Mouse (Mus musculus) brown adipose tissue, adult 24 weeks (tissue): Measurements from ENCODE around the gene Pcp4l1. TPM values are rescaled to one million over a fixed set of nuclear protein-coding genes. Genes with fewer than 3 reads are reported as not detected.
"Not testable (repeated sequence)": the region's sequence is repeated elsewhere in the genome, so short reads cannot be mapped to it uniquely, and the experiment has no call there.

Experiments
- H3K27ac ChIP-seq: fragments of 200-500 bp; replicated peaks from 2 replicates; pipeline ENCODE4 v1.5.1; 2012; ENCODE audit warnings: low read depth, mild to moderate bottlenecking, low read length
- H3K4me1 ChIP-seq: fragments of 200-500 bp; 2 replicates; pipeline ENCODE4 v1.6.1; 2012; ENCODE audit warnings: low read length, mixed read lengths; ENCODE audit not compliant: control insufficient read depth, insufficient read depth, insufficient read length
- H3K4me3 ChIP-seq: fragments of 200-500 bp; 2 replicates; pipeline ENCODE4 v1.5.1; 2012; ENCODE audit warnings: low read depth, mild to moderate bottlenecking, low read length, moderate library complexity; ENCODE audit not compliant: insufficient read depth
- polyA plus RNA-seq: library from polyadenylated mRNA; stranded (reverse); fragments of >200 nt; gene quantifications from 2 replicates; pipeline ENCODE4 v1.2.4, GENCODE M21; 2012; ENCODE audit not compliant: missing spikeins, insufficient read depth, insufficient read length

Pcp4l1 gene
- polyA plus RNA-seq: 3.3 and 4.2 TPM in 2 replicates

- no peaks in the 10 kb centered on the region for H3K4me1 ChIP-seq
- peak within 1 kb of the TSS; percentile 41 for H3K4me3 ChIP-seq
- H3K27ac ChIP-seq: no peak within 1 kb of the TSS
Measured at GRCm38 (mm10) chr1:171195887-171196397, at the start of gene Pcp4l1. Pcp4l1 (minus strand) TSS chr1:171196268.

- peaks cover 11% of the 10 kb centered on the region for H3K4me1 ChIP-seq
- no peak overlapping the region for H3K27ac ChIP-seq
- H3K4me3 ChIP-seq: peak overlapping the region; percentile 85; the same call in 1 of the 2 replicates
Measured at GRCm38 (mm10) chr1:171245353-171245752, 49.3 kb upstream of the Pcp4l1 start.

GRCm38 (mm10) chr1:171241952-171242351, 45.9 kb upstream of the Pcp4l1 start:
- not testable (repeated sequence) for H3K4me1 ChIP-seq, H3K4me3 ChIP-seq, H3K27ac ChIP-seq

DNA sequence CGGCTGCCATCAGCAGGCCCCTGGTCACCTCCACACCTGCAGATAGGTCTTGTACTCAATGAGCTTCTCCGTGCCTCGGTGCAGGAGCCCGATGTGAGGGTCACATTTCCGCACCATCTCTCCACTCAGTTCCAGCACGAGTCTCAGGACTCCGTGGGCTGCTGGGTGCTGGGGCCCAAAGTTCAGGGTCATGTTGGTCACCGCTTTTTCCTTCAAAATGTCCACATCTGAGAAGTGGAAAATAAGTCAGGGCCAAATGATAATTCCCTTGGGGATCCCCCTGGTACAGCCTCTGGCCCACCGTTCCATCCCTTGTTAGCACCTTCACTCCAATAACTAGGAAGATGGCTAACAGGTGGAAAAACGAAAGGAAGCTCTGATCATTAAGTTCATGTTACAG, 44.8 kb upstream of the Pcp4l1 start:
- Histone ChIP-seq H3K4me1 (no peaks in the 10 kb centered on the region; the same call in 1 of the 2 replicates), H3K27ac (peak overlapping the region; percentile 73), H3K4me3 (no peak overlapping the region)

DNA sequence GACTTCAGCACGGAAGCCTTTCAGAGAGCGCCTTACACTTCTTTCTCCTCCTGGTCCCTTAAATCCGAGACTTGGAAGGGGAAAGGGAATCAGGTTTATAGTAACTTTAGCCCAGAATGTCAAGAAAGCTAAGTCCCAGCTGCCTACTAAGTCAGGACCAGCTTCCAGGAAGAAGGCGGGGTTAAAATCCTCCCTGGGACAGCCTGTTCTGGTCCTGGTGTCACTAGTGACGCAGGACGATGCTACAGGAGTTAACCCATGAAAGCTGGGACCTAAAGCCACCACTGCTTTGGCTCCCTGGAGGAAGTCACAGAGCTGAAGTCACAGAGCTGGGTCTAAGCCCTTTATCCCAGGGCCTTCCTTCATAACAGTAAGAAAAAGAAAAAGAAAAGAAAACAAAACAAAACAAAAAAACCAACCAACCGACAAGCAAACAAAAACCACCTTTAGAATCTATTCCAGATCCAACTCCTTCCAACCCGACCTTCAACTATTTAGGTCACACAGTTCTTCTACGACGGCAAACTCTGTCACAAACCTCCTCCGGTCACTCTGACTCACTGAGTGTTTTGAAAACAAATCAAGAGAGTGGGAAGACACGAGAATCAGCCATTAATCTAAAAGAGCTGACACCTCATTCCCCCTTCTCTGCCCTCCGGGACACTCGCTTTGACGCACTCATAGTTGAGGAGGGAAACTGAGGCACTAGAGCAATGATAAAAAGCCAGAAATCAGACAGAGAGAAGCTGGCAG, 44.1 kb upstream of the Pcp4l1 start:
- no peaks in the 10 kb centered on the region; the same call in 1 of the 2 replicates for H3K4me1 ChIP-seq
- peak overlapping the region; percentile 73 for H3K27ac ChIP-seq
- no peak overlapping the region for H3K4me3 ChIP-seq

GRCm38 (mm10) chr1:171238463-171238862, 42.4 kb upstream of the Pcp4l1 start:
- no peaks in the 10 kb centered on the region; the same call in 1 of the 2 replicates for H3K4me1 ChIP-seq
- no peak overlapping the region for H3K4me3 ChIP-seq
- H3K27ac ChIP-seq: no peak overlapping the region

- Histone ChIP-seq H3K27ac (no peak overlapping the region), H3K4me3 (no peak overlapping the region), H3K4me1 (peaks cover 3% of the 10 kb centered on the region)
Measured at GRCm38 (mm10) chr1:171237438-171237837, 41.4 kb upstream of the Pcp4l1 start.

DNA sequence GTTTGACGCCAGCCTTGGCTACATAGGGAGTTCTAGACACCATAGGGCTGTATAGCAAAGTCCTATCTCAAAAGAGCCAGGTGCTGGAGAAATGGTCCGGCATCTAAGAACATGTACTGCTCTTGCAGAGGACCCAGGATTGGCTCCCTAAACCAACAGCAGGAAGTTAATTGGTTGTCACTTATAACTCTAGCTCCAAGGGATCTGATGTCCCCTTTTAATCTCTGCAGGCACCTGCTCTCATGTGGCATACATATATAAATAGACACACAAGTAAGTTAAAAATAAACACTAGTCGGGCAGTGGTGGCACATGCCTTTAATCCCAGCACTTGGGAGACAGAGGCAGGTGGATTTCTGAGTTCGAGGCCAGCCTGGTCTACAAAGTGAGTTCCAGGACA, 39.7 kb upstream of the Pcp4l1 start:
- Histone ChIP-seq H3K4me1 (peaks cover 3% of the 10 kb centered on the region), H3K4me3 (no peak overlapping the region), H3K27ac (no peak overlapping the region)

DNA sequence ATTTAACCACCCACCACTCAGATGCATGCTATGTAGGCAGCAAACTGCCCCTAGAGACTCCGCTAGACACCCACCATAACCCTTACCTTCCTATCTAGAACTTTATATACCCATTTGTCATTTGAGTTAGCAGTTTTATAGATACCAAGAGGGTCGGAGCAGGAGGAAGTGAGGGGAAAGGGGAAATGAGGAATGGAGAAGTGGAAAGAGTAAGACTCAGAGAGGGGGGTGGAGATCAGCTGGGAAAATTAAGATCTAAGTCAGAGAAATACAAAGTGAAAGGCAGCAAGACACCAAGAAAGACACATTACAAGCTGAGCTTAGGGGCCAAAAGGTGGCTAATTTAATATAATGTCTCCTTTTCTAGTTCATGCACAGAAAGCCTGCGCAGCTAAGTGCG, 38.5 kb upstream of the Pcp4l1 start:
- H3K27ac ChIP-seq: peak overlapping the region; percentile 54; the same call in 1 of the 2 replicates
- H3K4me3 ChIP-seq: no peak overlapping the region
- peaks cover 3% of the 10 kb centered on the region for H3K4me1 ChIP-seq

GRCm38 (mm10) chr1:171234126-171234525, 38.1 kb upstream of the Pcp4l1 start, which contains the start of gene Fcer1g:
Fcer1g (minus strand) TSS chr1:171234365.
- peak within 1 kb of the TSS; percentile 47 for H3K4me3 ChIP-seq
- H3K27ac ChIP-seq: peak within 1 kb of the TSS; percentile 58
- H3K4me1 ChIP-seq: peaks cover 3% of the 10 kb centered on the region

GRCm38 (mm10) chr1:171232800-171233730, 37.0 kb upstream of the Pcp4l1 start:
- Histone ChIP-seq H3K4me3 (peak overlapping the region; percentile 47), H3K4me1 (peaks cover 3% of the 10 kb centered on the region), H3K27ac (peak overlapping the region; percentile 58)

GRCm38 (mm10) chr1:171232348-171232747, 36.3 kb upstream of the Pcp4l1 start:
- Histone ChIP-seq H3K4me3 (peak overlapping the region; percentile 25; the same call in 1 of the 2 replicates), H3K4me1 (peaks cover 3% of the 10 kb centered on the region), H3K27ac (peak overlapping the region; percentile 50)

GRCm38 (mm10) chr1:171231844-171232243, 35.8 kb upstream of the Pcp4l1 start:
- Histone ChIP-seq H3K27ac (no peak overlapping the region), H3K4me3 (peak overlapping the region; percentile 7; the same call in 1 of the 2 replicates), H3K4me1 (peaks cover 3% of the 10 kb centered on the region)

- peaks cover 3% of the 10 kb centered on the region for H3K4me1 ChIP-seq
- no peak overlapping the region for H3K4me3 ChIP-seq
- H3K27ac ChIP-seq: no peak overlapping the region
Measured at GRCm38 (mm10) chr1:171230215-171230614, 34.1 kb upstream of the Pcp4l1 start.

GRCm38 (mm10) chr1:171229750-171230149, 33.7 kb upstream of the Pcp4l1 start:
- H3K27ac ChIP-seq: no peak overlapping the region
- H3K4me3 ChIP-seq: no peak overlapping the region
- peaks cover 3% of the 10 kb centered on the region for H3K4me1 ChIP-seq
